Mouse (Mus musculus) embryonic facial prominence, embryonic 13.5 days (tissue): ENCODE data around the gene Sars. TPM values are rescaled to one million over a fixed set of nuclear protein-coding genes. Genes with fewer than 3 reads are reported as not detected.

Source experiments
- ATAC-seq: fragments of 200-750 bp; cut with Nextera tagmentation; 2 replicates; pipeline ENCODE4 v1.8.0; 2017; ENCODE audit warnings: low read depth; ENCODE audit not compliant: insufficient number of reproducible peaks, insufficient read depth, low FRiP score, low TSS enrichment
- H3K27ac ChIP-seq: fragments of 300-500 bp; sonication (generic); 2 replicates; pipeline ENCODE4 v1.5.1; 2015; ENCODE audit warnings: moderate library complexity, mild to moderate bottlenecking, inconsistent platforms
- H3K27me3 ChIP-seq: fragments of 300-500 bp; sonication (generic); 2 replicates; pipeline ENCODE4 v1.6.1; 2015; ENCODE audit warnings: mild to moderate bottlenecking, inconsistent platforms
- H3K36me3 ChIP-seq: fragments of 300-500 bp; sonication (generic); 2 replicates; pipeline ENCODE4 v1.6.1; 2015; ENCODE audit warnings: mild to moderate bottlenecking, inconsistent platforms
- H3K4me1 ChIP-seq: fragments of 300-500 bp; sonication (generic); 2 replicates; pipeline ENCODE4 v1.6.1; 2015; ENCODE audit warnings: inconsistent platforms
- H3K4me2 ChIP-seq: fragments of 300-500 bp; sonication (generic); 2 replicates; pipeline ENCODE4 v1.6.1; 2015; ENCODE audit warnings: moderate library complexity, mild to moderate bottlenecking, inconsistent platforms
- H3K4me3 ChIP-seq: fragments of 300-500 bp; sonication (generic); 2 replicates; pipeline ENCODE4 v1.5.1; 2015; ENCODE audit warnings: mild to moderate bottlenecking, inconsistent platforms
- H3K9ac ChIP-seq: fragments of 300-500 bp; sonication (generic); 2 replicates; pipeline ENCODE4 v1.6.1; 2015; ENCODE audit warnings: mild to moderate bottlenecking, inconsistent platforms
- H3K9me3 ChIP-seq: fragments of 300-500 bp; sonication (generic); 2 replicates; pipeline ENCODE4 v1.6.1; 2016; ENCODE audit warnings: inconsistent platforms
- WGBS: fragments of 180-500 bp; shearing (Covaris S2); methylation state at CpG from one replicate; pipeline ENCODE4 v1.1.7; 2015; ENCODE audit warnings: mixed read lengths; 5-methylcytosine and 5-hydroxymethylcytosine counted together
- polyA plus RNA-seq: library from polyadenylated mRNA; unstranded; fragments of >200 nt; fragmentation: Nextera tagmentation; extraction: Ambion mirVana; gene quantifications from 2 replicates; pipeline ENCODE4 v1.2.1, GENCODE M21; 2015

Sars gene
- polyA plus RNA-seq, 1 experiment from 2014 or later, result 116 TPM

DNA sequence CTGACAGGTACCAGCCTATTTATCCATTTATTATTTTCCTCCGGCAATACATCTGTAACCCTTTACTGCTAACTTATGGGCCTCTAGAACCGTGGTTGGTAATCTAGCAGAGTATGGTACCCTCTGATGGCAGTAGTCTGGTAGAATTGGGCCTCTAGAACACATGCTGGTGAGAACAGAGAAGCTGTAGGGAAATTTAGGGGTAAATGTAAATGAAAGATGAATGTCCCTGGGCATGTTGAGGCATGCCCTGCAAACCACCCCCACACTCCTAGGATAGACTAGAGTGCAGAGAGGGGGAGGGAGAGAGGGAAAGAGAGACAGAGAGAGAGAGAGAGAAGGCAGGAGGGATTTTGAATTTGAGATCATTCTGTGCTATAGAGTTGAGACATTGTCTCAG lies 60.6 kb downstream of the Sars start:
- ATAC-seq, result no peak
- no peaks in the 10 kb centered on the region for H3K27me3 ChIP-seq
- peaks cover 57% of the 10 kb centered on the region for H3K4me1 ChIP-seq
- H3K9me3 ChIP-seq, result no peaks in the 10 kb centered on the region
- peak overlapping the region; percentile 71 for H3K4me2 ChIP-seq
- WGBS, result 23% methylated on average over 2 of the region's 2 CpGs
- peak overlapping the region; percentile 63 for H3K4me3 ChIP-seq
- peak overlapping the region; percentile 69 for H3K9ac ChIP-seq
- peaks cover 20% of the 10 kb centered on the region for H3K36me3 ChIP-seq
- H3K27ac ChIP-seq, result no peak overlapping the region

DNA sequence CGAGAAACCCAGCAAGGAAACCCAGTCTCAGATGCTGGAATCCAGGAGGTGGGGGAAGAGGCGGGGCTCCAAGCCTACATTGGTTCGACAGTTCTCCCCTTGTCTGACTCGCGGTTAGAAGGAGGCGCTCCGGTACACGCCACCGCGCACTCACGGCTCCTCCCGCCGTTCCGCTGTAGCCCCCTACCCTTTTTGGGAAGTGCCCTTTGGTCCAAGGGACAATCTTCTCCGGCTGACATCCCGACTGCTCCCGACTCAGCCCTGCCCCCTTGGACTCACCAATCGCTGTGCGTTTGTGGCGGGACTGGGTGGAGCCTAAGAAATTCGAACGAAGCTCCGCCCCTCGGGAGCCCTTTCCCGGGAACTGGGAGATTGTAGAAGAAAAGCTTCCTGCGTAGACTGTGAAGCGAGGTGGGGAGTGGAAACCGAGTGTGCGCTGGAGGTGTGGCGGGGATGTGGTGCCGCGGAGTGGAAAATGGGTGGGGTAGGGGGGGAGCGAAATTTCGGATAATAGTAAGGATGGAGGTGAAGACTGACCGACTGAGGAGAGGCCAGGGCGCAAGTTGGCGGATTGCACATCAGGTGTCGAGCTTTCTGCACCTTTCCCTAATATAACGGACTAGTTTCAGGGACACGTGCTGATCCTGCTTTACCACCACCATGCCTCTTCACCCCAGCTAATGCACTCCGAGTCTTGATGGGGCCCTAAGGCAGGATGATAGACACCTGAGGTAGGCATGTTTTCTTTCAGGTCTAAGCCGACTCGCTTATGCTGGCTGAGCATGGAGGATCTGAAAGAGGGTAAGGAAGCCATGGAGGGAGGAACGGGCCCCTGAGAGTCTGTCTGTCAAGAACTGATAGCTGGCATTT lies 61.3 kb downstream of the Sars start, which contains the start of gene Psrc1:
Gene Psrc1 (plus strand): TSS at position 355 of the 870 bp plus-strand sequence.
- no peaks in the 10 kb centered on the region for H3K9me3 ChIP-seq
- ATAC-seq, result peak; percentile 86
- H3K4me3 ChIP-seq, result peak within 1 kb of the TSS; percentile 63
- peak within 1 kb of the TSS; percentile 71 for H3K4me2 ChIP-seq
- H3K27me3 ChIP-seq, result no peaks in the 10 kb centered on the region
- H3K27ac ChIP-seq, result peak within 1 kb of the TSS; percentile 87
- H3K36me3 ChIP-seq, result peaks cover 20% of the 10 kb centered on the region
- WGBS, result 1% methylated on average over 44 of the region's 44 CpGs
- peak within 1 kb of the TSS; percentile 69 for H3K9ac ChIP-seq
- H3K4me1 ChIP-seq, result peaks cover 53% of the 10 kb centered on the region

DNA sequence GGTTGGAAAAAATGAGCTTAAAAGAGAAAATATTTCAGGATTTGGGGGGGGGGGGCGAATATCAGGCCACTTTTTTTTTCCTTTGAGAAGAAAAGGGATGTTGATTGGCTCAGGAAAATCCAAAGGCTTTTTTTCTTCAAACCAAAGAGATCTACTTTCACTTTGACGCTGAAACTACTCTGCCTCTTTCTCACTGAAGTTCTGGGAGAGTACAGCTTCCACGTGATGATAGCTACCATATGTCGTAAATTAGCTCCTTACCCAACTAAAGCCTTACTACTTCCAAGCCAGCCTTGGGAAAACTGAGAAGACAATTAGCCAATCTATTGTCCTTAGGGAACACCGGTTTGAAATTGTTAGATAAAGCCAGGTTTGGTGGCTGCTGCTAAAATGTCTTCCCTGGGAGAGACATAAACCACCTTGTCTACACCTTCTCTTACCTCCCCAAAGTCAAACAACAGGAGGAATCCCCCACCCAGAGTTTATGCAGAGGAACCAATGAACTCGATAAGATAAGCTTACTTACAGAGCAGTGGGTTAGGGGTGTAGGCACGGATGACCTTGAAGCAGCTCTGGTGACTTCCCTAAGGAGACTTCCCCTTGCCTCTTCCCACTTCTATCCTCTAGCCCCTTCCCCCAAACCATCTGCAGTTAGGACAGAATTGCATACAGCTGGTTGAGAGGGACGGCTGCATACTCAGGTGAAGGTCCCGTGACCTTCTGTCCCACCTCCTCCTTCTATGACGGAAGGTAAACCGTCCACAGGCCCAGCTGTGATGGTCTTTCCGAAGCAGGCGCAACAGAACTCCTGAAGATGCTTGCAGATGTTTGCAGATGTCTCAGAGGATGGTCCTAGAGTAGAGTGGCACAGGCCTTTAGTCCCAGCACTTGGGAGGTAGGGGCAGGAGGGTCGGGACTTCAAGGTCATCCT lies 62.8 kb downstream of the Sars start:
- no peak for ATAC-seq
- 42% methylated on average over 14 of the region's 14 CpGs for WGBS
- Histone ChIP-seq H3K4me3 (peak overlapping the region; percentile 24), H3K4me2 (peak overlapping the region; percentile 71), H3K9me3 (no peaks in the 10 kb centered on the region), H3K36me3 (peaks cover 14% of the 10 kb centered on the region), H3K27me3 (no peaks in the 10 kb centered on the region), H3K9ac (peak overlapping the region; percentile 49; the same call in 1 of the 2 replicates), H3K27ac (peak overlapping the region; percentile 87), H3K4me1 (peaks cover 49% of the 10 kb centered on the region)

DNA sequence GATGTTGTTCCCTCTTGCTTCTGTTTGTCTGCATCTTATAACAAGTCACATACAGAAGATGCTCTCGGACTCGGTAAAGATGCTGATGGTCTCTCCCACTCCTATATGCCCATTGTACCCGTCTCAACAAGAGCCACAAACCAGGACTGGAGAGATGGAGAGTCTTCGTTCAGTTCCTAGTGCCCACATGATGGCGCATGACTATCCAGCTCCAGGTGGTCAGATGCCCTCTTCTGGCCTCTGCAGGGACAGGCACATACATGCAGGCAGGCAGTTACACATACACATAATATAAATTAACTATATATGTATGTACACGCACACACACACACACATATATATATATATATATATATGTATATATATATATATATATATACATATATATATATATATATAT lies 64.3 kb downstream of the Sars start:
- no peak for ATAC-seq
- Histone ChIP-seq H3K9me3 (no peaks in the 10 kb centered on the region), H3K36me3 (peaks cover under 1% of the 10 kb centered on the region; the same call in 1 of the 2 replicates), H3K27ac (no peak overlapping the region), H3K4me1 (peaks cover 40% of the 10 kb centered on the region), H3K9ac (no peak overlapping the region), H3K27me3 (no peaks in the 10 kb centered on the region), H3K4me2 (no peak overlapping the region), H3K4me3 (no peak overlapping the region)
- WGBS, result 81% methylated on average over 6 of the region's 6 CpGs

DNA sequence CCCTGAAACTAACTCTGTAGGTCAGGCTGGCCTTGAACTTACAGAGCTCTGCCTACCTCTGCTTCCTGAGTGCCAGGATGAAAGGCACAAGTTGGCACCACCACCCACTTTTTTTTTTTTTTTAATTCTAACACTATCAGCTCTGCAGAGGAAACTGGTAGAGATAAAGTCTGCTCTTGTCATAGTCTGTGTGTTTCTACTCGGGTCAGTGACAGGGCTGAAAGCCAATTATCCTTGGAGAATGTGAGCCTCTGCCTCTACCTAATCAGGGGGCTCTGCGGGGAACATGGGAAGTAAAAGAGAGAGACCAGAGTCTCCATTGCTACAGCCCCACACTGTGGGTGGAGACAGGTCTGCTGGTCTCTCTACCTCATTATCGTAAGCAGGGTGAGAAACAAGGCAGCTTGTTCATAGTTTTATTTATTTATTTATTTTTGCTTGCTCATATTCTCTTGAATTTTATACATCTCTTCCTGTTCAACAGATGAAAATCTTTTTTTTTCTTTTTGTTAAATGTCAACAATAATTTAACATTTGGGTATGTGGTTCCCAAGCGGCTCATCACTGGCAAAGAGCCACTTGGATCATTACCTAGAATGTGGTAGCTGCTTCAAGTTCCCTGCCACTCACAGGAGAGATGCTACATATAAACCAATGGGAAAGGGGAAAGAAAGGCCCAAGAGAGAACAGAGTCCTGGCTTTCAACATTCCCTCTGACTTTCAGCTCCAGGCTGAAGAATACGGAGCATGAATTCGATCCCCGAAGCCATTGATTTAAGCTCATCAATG lies 65.9 kb downstream of the Sars start:
- no peak overlapping the region for H3K27ac ChIP-seq
- H3K9ac ChIP-seq, result no peak overlapping the region
- no peak overlapping the region for H3K4me2 ChIP-seq
- H3K9me3 ChIP-seq, result no peaks in the 10 kb centered on the region
- H3K36me3 ChIP-seq, result no peaks in the 10 kb centered on the region
- 63% methylated on average over 7 of the region's 7 CpGs for WGBS
- no peaks in the 10 kb centered on the region for H3K27me3 ChIP-seq
- H3K4me3 ChIP-seq, result no peak overlapping the region
- ATAC-seq, result no peak
- H3K4me1 ChIP-seq, result peaks cover 24% of the 10 kb centered on the region

Other genes with a start within 250 kb of the Sars start
- gene Cyb561d1, start 244.0 kb downstream of the Sars start, polyA plus RNA-seq, result 2.6 and 2.8 TPM in 2 replicates
- gene Atxn7l2, start 234.3 kb downstream of the Sars start, polyA plus RNA-seq, result 22.0 and 27.1 TPM in 2 replicates
- 0.48 and 0.58 TPM in 2 replicates for gene Sypl2, start 218.6 kb downstream of the Sars start, polyA plus RNA-seq
- 298 and 302 TPM in 2 replicates for gene Psma5, start 188.3 kb downstream of the Sars start, polyA plus RNA-seq
- 6.4 and 10.8 TPM in 2 replicates for gene Sort1, start 161.1 kb downstream of the Sars start, polyA plus RNA-seq
- gene Mybphl, start 80.3 kb downstream of the Sars start, polyA plus RNA-seq, result not detected in 2 replicates
- 61.4 and 73.1 TPM in 2 replicates for gene Psrc1, start 61.4 kb downstream of the Sars start, polyA plus RNA-seq
- gene Celsr2, start 29.7 kb downstream of the Sars start, polyA plus RNA-seq, result 9.8 and 11.5 TPM in 2 replicates
- not detected in 2 replicates for gene 1700013F07Rik, start 88.9 kb upstream of the Sars start, polyA plus RNA-seq
- 0.65 and 2.0 TPM in 2 replicates for gene 5330417C22Rik, start 91.3 kb upstream of the Sars start, polyA plus RNA-seq
- 45.5 and 46.3 TPM in 2 replicates for gene Tmem167b, start 117.3 kb upstream of the Sars start, polyA plus RNA-seq
- gene Taf13, start 126.5 kb upstream of the Sars start, polyA plus RNA-seq, result 43.3 and 53.2 TPM in 2 replicates
- gene Wdr47, start 146.1 kb upstream of the Sars start, polyA plus RNA-seq, result 14.9 and 17.5 TPM in 2 replicates
- gene Clcc1, start 208.7 kb upstream of the Sars start, polyA plus RNA-seq, result 104 and 111 TPM in 2 replicates